Mouse (Mus musculus): ENCODE measurements around the gene Pef1.
A peak's percentile ranks its signal among the peaks of the same experiment; 100 is the strongest.

Gene Pef1

GRCm38 (mm10) chr4:130102111-130102651, at the start of gene Pef1:
Pef1 (plus strand) TSS chr4:130102558.
- DNase-seq (ENCODE audit: extremely low read depth, insufficient read length, low spot score) = peak; percentile 49

- no peak for DNase-seq (ENCODE audit: extremely low read depth, insufficient read length, low spot score)
Observed at GRCm38 (mm10) chr4:130053111-130053510, 49.2 kb upstream of the Pef1 start.

GRCm38 (mm10) chr4:130054727-130055126, 47.6 kb upstream of the Pef1 start:
- DNase-seq (ENCODE audit: extremely low read depth, insufficient read length, low spot score) = no peak

GRCm38 (mm10) chr4:130055160-130056010, 47.0 kb upstream of the Pef1 start:
- DNase-seq (ENCODE audit: extremely low read depth, insufficient read length, low spot score) = no peak

- DNase-seq (ENCODE audit: extremely low read depth, insufficient read length, low spot score) = no peak
Observed at GRCm38 (mm10) chr4:130056011-130056322, 46.4 kb upstream of the Pef1 start.

- no peak for DNase-seq (ENCODE audit: extremely low read depth, insufficient read length, low spot score)
Observed at GRCm38 (mm10) chr4:130056471-130056870, 45.9 kb upstream of the Pef1 start.

GRCm38 (mm10) chr4:130060937-130061336, 41.4 kb upstream of the Pef1 start:
- DNase-seq (ENCODE audit: extremely low read depth, insufficient read length, low spot score) = no peak

GRCm38 (mm10) chr4:130063191-130063590, 39.2 kb upstream of the Pef1 start:
- DNase-seq (ENCODE audit: extremely low read depth, insufficient read length, low spot score) = no peak

- no peak for DNase-seq (ENCODE audit: extremely low read depth, insufficient read length, low spot score)
Observed at GRCm38 (mm10) chr4:130066816-130067215, 35.5 kb upstream of the Pef1 start.

- no peak for DNase-seq (ENCODE audit: extremely low read depth, insufficient read length, low spot score)
Observed at GRCm38 (mm10) chr4:130070523-130070922, 31.8 kb upstream of the Pef1 start.

- DNase-seq (ENCODE audit: extremely low read depth, insufficient read length, low spot score) = no peak
Observed at GRCm38 (mm10) chr4:130071758-130072157, 30.6 kb upstream of the Pef1 start.

- no peak for DNase-seq (ENCODE audit: extremely low read depth, insufficient read length, low spot score)
Observed at GRCm38 (mm10) chr4:130073367-130073766, 29.0 kb upstream of the Pef1 start.

GRCm38 (mm10) chr4:130074761-130075515, 27.4 kb upstream of the Pef1 start:
- peak; percentile 87 for DNase-seq (ENCODE audit: extremely low read depth, insufficient read length, low spot score)

GRCm38 (mm10) chr4:130076856-130077255, 25.5 kb upstream of the Pef1 start:
- no peak for DNase-seq (ENCODE audit: extremely low read depth, insufficient read length, low spot score)

GRCm38 (mm10) chr4:130078816-130079485, 23.4 kb upstream of the Pef1 start:
- no peak for DNase-seq (ENCODE audit: extremely low read depth, insufficient read length, low spot score)

GRCm38 (mm10) chr4:130079521-130079920, 22.8 kb upstream of the Pef1 start:
- DNase-seq (ENCODE audit: extremely low read depth, insufficient read length, low spot score) = no peak

GRCm38 (mm10) chr4:130081345-130082190, 20.8 kb upstream of the Pef1 start:
- DNase-seq (ENCODE audit: extremely low read depth, insufficient read length, low spot score) = peak; percentile 78

- DNase-seq (ENCODE audit: extremely low read depth, insufficient read length, low spot score) = no peak
Observed at GRCm38 (mm10) chr4:130082211-130082610, 20.1 kb upstream of the Pef1 start.

- peak; percentile 55 for DNase-seq (ENCODE audit: extremely low read depth, insufficient read length, low spot score)
Observed at GRCm38 (mm10) chr4:130084331-130084945, 17.9 kb upstream of the Pef1 start.
